Mouse (Mus musculus): ENCODE data around the gene Cbx7. TPM values are rescaled to one million over a fixed set of nuclear protein-coding genes. Genes with fewer than 3 reads are reported as not detected.
A peak's percentile ranks its signal among the peaks of the same experiment; 100 is the strongest.

The Cbx7 gene
- polyA plus RNA-seq (2015; fragmentation: Nextera tagmentation; extraction: Ambion mirVana) = 3.0 and 3.3 TPM in 2 replicates

- no peak within 1 kb of the TSS for H3K9ac ChIP-seq
- H3K9me3 ChIP-seq = no peaks in the 10 kb centered on the region
- H3K27me3 ChIP-seq = no peaks in the 10 kb centered on the region
- no peak within 1 kb of the TSS for H3K4me3 ChIP-seq
- no peak for ATAC-seq (ENCODE audit: low read depth)
- H3K27ac ChIP-seq (replicated peaks) = no peak within 1 kb of the TSS
- no peak within 1 kb of the TSS for H3K4me2 ChIP-seq
- no peaks in the 10 kb centered on the region for H3K36me3 ChIP-seq
- 94% methylated on average over 11 of the region's 11 CpGs for WGBS
- no peaks in the 10 kb centered on the region for H3K4me1 ChIP-seq (replicated peaks)
Observed at GRCm38 (mm10) chr15:79970940-79971339, at the start of gene Cbx7. Cbx7 (minus strand) TSS chr15:79971119.

GRCm38 (mm10) chr15:80020516-80020915 is 49.6 kb upstream of the Cbx7 start:
- Histone ChIP-seq H3K9ac (no peak overlapping the region), H3K4me1 (replicated peaks) (peaks cover 13% of the 10 kb centered on the region), H3K9me3 (no peaks in the 10 kb centered on the region), H3K27me3 (peaks cover 27% of the 10 kb centered on the region), H3K4me3 (no peak overlapping the region), H3K27ac (replicated peaks) (0 out of 2 replicates have a peak overlapping the region, but pooled peaks have one; percentile 14), H3K36me3 (no peaks in the 10 kb centered on the region), H3K4me2 (no peak overlapping the region)
- ATAC-seq (ENCODE audit: low read depth) = no peak
- 69% methylated on average over 4 of the region's 4 CpGs for WGBS

GRCm38 (mm10) chr15:80019625-80020024 is 48.7 kb upstream of the Cbx7 start:
- H3K9me3 ChIP-seq = no peaks in the 10 kb centered on the region
- no peak for ATAC-seq (ENCODE audit: low read depth)
- H3K9ac ChIP-seq = peak overlapping the region; percentile 12; the same call in 1 of the 2 replicates
- no peak overlapping the region for H3K4me2 ChIP-seq
- 0 out of 2 replicates have a peak overlapping the region, but pooled peaks have one; percentile 3 for H3K27ac ChIP-seq (replicated peaks)
- H3K4me1 ChIP-seq (replicated peaks) = peaks cover 10% of the 10 kb centered on the region
- H3K4me3 ChIP-seq = no peak overlapping the region
- no peaks in the 10 kb centered on the region for H3K36me3 ChIP-seq
- WGBS = 65% methylated on average over 4 of the region's 4 CpGs
- peaks cover 36% of the 10 kb centered on the region for H3K27me3 ChIP-seq

- no peak for ATAC-seq (ENCODE audit: low read depth)
- H3K4me3 ChIP-seq = no peak overlapping the region
- H3K27me3 ChIP-seq = peaks cover 40% of the 10 kb centered on the region
- H3K9ac ChIP-seq = no peak overlapping the region
- no peaks in the 10 kb centered on the region for H3K9me3 ChIP-seq
- WGBS = 84% methylated on average over 7 of the region's 7 CpGs
- H3K27ac ChIP-seq (replicated peaks) = 0 out of 2 replicates have a peak overlapping the region, but pooled peaks have one; percentile 3
- no peaks in the 10 kb centered on the region for H3K36me3 ChIP-seq
- peaks cover 10% of the 10 kb centered on the region for H3K4me1 ChIP-seq (replicated peaks)
- no peak overlapping the region for H3K4me2 ChIP-seq
Observed at GRCm38 (mm10) chr15:80019220-80019619, 48.3 kb upstream of the Cbx7 start.

GRCm38 (mm10) chr15:80016563-80017301 is 45.8 kb upstream of the Cbx7 start:
- no peaks in the 10 kb centered on the region for H3K36me3 ChIP-seq
- H3K27me3 ChIP-seq = peaks cover 64% of the 10 kb centered on the region
- H3K4me1 ChIP-seq (replicated peaks) = peaks cover 34% of the 10 kb centered on the region
- H3K9ac ChIP-seq = no peak overlapping the region
- no peak overlapping the region for H3K4me3 ChIP-seq
- H3K27ac ChIP-seq (replicated peaks) = no peak overlapping the region
- no peaks in the 10 kb centered on the region for H3K9me3 ChIP-seq
- H3K4me2 ChIP-seq = no peak overlapping the region
- 88% methylated on average over 9 of the region's 9 CpGs for WGBS
- ATAC-seq (ENCODE audit: low read depth) = no peak

- WGBS = 50% methylated on average over 7 of the region's 7 CpGs
- H3K27ac ChIP-seq (replicated peaks) = no peak overlapping the region
- peaks cover 77% of the 10 kb centered on the region for H3K27me3 ChIP-seq
- no peaks in the 10 kb centered on the region for H3K36me3 ChIP-seq
- no peaks in the 10 kb centered on the region for H3K9me3 ChIP-seq
- H3K4me2 ChIP-seq = peak overlapping the region; percentile 91
- 0 out of 2 replicates have a peak overlapping the region, but pooled peaks have one; percentile 85 for H3K9ac ChIP-seq
- H3K4me3 ChIP-seq = peak overlapping the region; percentile 66
- H3K4me1 ChIP-seq (replicated peaks) = peaks cover 42% of the 10 kb centered on the region
- ATAC-seq (ENCODE audit: low read depth) = no peak
Observed at GRCm38 (mm10) chr15:80015211-80015952, 44.5 kb upstream of the Cbx7 start.

GRCm38 (mm10) chr15:80014321-80015210 is 43.6 kb upstream of the Cbx7 start, which contains the start of gene Pdgfb:
Pdgfb (minus strand) TSS chr15:80014977.
- Histone ChIP-seq H3K4me3 (peak within 1 kb of the TSS; percentile 66), H3K4me2 (peak within 1 kb of the TSS; percentile 91), H3K9ac (peak within 1 kb of the TSS; percentile 85), H3K27me3 (peaks cover 80% of the 10 kb centered on the region), H3K9me3 (no peaks in the 10 kb centered on the region), H3K36me3 (no peaks in the 10 kb centered on the region), H3K4me1 (replicated peaks) (peaks cover 42% of the 10 kb centered on the region), H3K27ac (replicated peaks) (peak within 1 kb of the TSS; percentile 54; the same call in 1 of the 2 replicates)
- under 1% methylated on average over 60 of the region's 60 CpGs for WGBS
- no peak for ATAC-seq (ENCODE audit: low read depth)

GRCm38 (mm10) chr15:80014031-80014320 is 43.1 kb upstream of the Cbx7 start:
- Histone ChIP-seq H3K9ac (peak overlapping the region; percentile 85), H3K27ac (replicated peaks) (peak overlapping the region; percentile 54; the same call in 1 of the 2 replicates), H3K36me3 (no peaks in the 10 kb centered on the region), H3K4me1 (replicated peaks) (peaks cover 42% of the 10 kb centered on the region), H3K4me2 (peak overlapping the region; percentile 91), H3K4me3 (peak overlapping the region; percentile 66), H3K27me3 (peaks cover 80% of the 10 kb centered on the region), H3K9me3 (no peaks in the 10 kb centered on the region)
- under 1% methylated on average over 35 of the region's 37 CpGs for WGBS
- ATAC-seq (ENCODE audit: low read depth) = no peak

- H3K4me1 ChIP-seq (replicated peaks) = peaks cover 42% of the 10 kb centered on the region
- peak overlapping the region; percentile 85 for H3K9ac ChIP-seq
- peaks cover 80% of the 10 kb centered on the region for H3K27me3 ChIP-seq
- no peak for ATAC-seq (ENCODE audit: low read depth)
- peak overlapping the region; percentile 66 for H3K4me3 ChIP-seq
- 2% methylated on average over 36 of the region's 36 CpGs for WGBS
- H3K36me3 ChIP-seq = no peaks in the 10 kb centered on the region
- peak overlapping the region; percentile 78 for H3K27ac ChIP-seq (replicated peaks)
- H3K4me2 ChIP-seq = peak overlapping the region; percentile 91
- no peaks in the 10 kb centered on the region for H3K9me3 ChIP-seq
Observed at GRCm38 (mm10) chr15:80013256-80014030, 42.5 kb upstream of the Cbx7 start.

- H3K27me3 ChIP-seq = peaks cover 73% of the 10 kb centered on the region
- peak; percentile 70 for ATAC-seq (ENCODE audit: low read depth)
- peak overlapping the region; percentile 78 for H3K27ac ChIP-seq (replicated peaks)
- peak overlapping the region; percentile 85 for H3K9ac ChIP-seq
- H3K4me3 ChIP-seq = peak overlapping the region; percentile 66
- no peaks in the 10 kb centered on the region for H3K36me3 ChIP-seq
- peaks cover 42% of the 10 kb centered on the region for H3K4me1 ChIP-seq (replicated peaks)
- no peaks in the 10 kb centered on the region for H3K9me3 ChIP-seq
- 1% methylated on average over 57 of the region's 60 CpGs for WGBS
- H3K4me2 ChIP-seq = peak overlapping the region; percentile 91
Observed at GRCm38 (mm10) chr15:80012527-80013201, 41.7 kb upstream of the Cbx7 start.
